Mouse (Mus musculus): Measurements from ENCODE around the gene Kctd13. TPM values are rescaled to one million over a fixed set of nuclear protein-coding genes. Genes with fewer than 3 reads are reported as not detected.
A peak's percentile ranks its signal among the peaks of the same experiment; 100 is the strongest.
"Not testable (repeated sequence)": the region's sequence is repeated elsewhere in the genome, so short reads cannot be mapped to it uniquely, and the experiment has no call there.

Gene Kctd13
- 20.8 and 26.1 TPM in 2 replicates for polyA plus RNA-seq (2016; fragmentation: Nextera tagmentation; extraction: Ambion mirVana)

- peak within 1 kb of the TSS; percentile 94 for H3K4me3 ChIP-seq
- H3K9me3 ChIP-seq (replicated peaks): no peaks in the 10 kb centered on the region
- WGBS: 5% methylated on average over 56 of the region's 56 CpGs
- H3K27ac ChIP-seq (replicated peaks): peak within 1 kb of the TSS; percentile 88
- H3K36me3 ChIP-seq: peaks cover 32% of the 10 kb centered on the region
- H3K4me1 ChIP-seq: peaks cover 33% of the 10 kb centered on the region
- H3K27me3 ChIP-seq (ENCODE audit: low read depth, poor library complexity, severe bottlenecking): no peaks in the 10 kb centered on the region
- peak; percentile 91 for DNase-seq (ENCODE audit: low spot score)
Measured at GRCm38 (mm10) chr7:126928384-126929037, at the start of gene Kctd13. Gene Kctd13, plus strand, starts transcription at chr7:126928879.

GRCm38 (mm10) chr7:126881040-126881439 lies 47.6 kb upstream of the Kctd13 start:
- no peak for DNase-seq (ENCODE audit: low spot score)
- 87% methylated on average over 6 of the region's 6 CpGs for WGBS
- Histone ChIP-seq H3K27me3 (ENCODE audit: low read depth, poor library complexity, severe bottlenecking) (no peaks in the 10 kb centered on the region), H3K9me3 (replicated peaks) (no peaks in the 10 kb centered on the region), H3K4me1 (peaks cover 49% of the 10 kb centered on the region), H3K27ac (replicated peaks) (no peak overlapping the region; the same call in 1 of the 2 replicates), H3K36me3 (peaks cover 59% of the 10 kb centered on the region), H3K4me3 (peak overlapping the region; percentile 89; the same call in 1 of the 2 replicates)

- Histone ChIP-seq H3K27me3 (ENCODE audit: low read depth, poor library complexity, severe bottlenecking) (no peaks in the 10 kb centered on the region), H3K36me3 (peaks cover 35% of the 10 kb centered on the region), H3K4me3 (peak overlapping the region; percentile 89), H3K9me3 (replicated peaks) (no peaks in the 10 kb centered on the region), H3K4me1 (peaks cover 49% of the 10 kb centered on the region), H3K27ac (replicated peaks) (peak overlapping the region; percentile 91)
- under 1% methylated on average over 15 of the region's 15 CpGs for WGBS
- DNase-seq (ENCODE audit: low spot score): peak; percentile 40
Measured at GRCm38 (mm10) chr7:126883731-126884181, 44.9 kb upstream of the Kctd13 start.

GRCm38 (mm10) chr7:126884286-126885164 lies 44.2 kb upstream of the Kctd13 start, which contains the start of gene Taok2:
Gene Taok2, minus strand, starts transcription at chr7:126884703.
- no peaks in the 10 kb centered on the region for H3K9me3 ChIP-seq (replicated peaks)
- peaks cover 29% of the 10 kb centered on the region for H3K36me3 ChIP-seq
- under 1% methylated on average over 56 of the region's 56 CpGs for WGBS
- peak; percentile 99 for DNase-seq (ENCODE audit: low spot score)
- peaks cover 49% of the 10 kb centered on the region for H3K4me1 ChIP-seq
- peak within 1 kb of the TSS; percentile 89 for H3K4me3 ChIP-seq
- peak within 1 kb of the TSS; percentile 91 for H3K27ac ChIP-seq (replicated peaks)
- H3K27me3 ChIP-seq (ENCODE audit: low read depth, poor library complexity, severe bottlenecking): no peaks in the 10 kb centered on the region

- no peak for DNase-seq (ENCODE audit: low spot score)
- Histone ChIP-seq H3K36me3 (peaks cover 33% of the 10 kb centered on the region), H3K4me3 (no peak overlapping the region), H3K27me3 (ENCODE audit: low read depth, poor library complexity, severe bottlenecking) (no peaks in the 10 kb centered on the region), H3K27ac (replicated peaks) (no peak overlapping the region), H3K4me1 (peaks cover 27% of the 10 kb centered on the region), H3K9me3 (replicated peaks) (no peaks in the 10 kb centered on the region)
- 92% methylated on average over 5 of the region's 5 CpGs for WGBS
Measured at GRCm38 (mm10) chr7:126887281-126887680, 41.4 kb upstream of the Kctd13 start.

- H3K27me3 ChIP-seq (ENCODE audit: low read depth, poor library complexity, severe bottlenecking): no peaks in the 10 kb centered on the region
- peaks cover 11% of the 10 kb centered on the region for H3K4me1 ChIP-seq
- DNase-seq (ENCODE audit: low spot score): no peak
- H3K27ac ChIP-seq (replicated peaks): no peak overlapping the region
- H3K36me3 ChIP-seq: peaks cover 42% of the 10 kb centered on the region
- 51% methylated on average over 7 of the region's 7 CpGs for WGBS
- no peaks in the 10 kb centered on the region for H3K9me3 ChIP-seq (replicated peaks)
- no peak overlapping the region for H3K4me3 ChIP-seq
Measured at GRCm38 (mm10) chr7:126888852-126889251, 39.8 kb upstream of the Kctd13 start.

- Histone ChIP-seq H3K27me3 (ENCODE audit: low read depth, poor library complexity, severe bottlenecking) (no peaks in the 10 kb centered on the region), H3K4me1 (peaks cover 22% of the 10 kb centered on the region), H3K36me3 (peaks cover 33% of the 10 kb centered on the region), H3K9me3 (replicated peaks) (no peaks in the 10 kb centered on the region), H3K27ac (replicated peaks) (no peak overlapping the region), H3K4me3 (no peak overlapping the region)
- WGBS: 90% methylated on average over 5 of the region's 5 CpGs
- no peak for DNase-seq (ENCODE audit: low spot score)
Measured at GRCm38 (mm10) chr7:126896912-126897311, 31.8 kb upstream of the Kctd13 start.

- H3K4me1 ChIP-seq: peaks cover 22% of the 10 kb centered on the region
- peak overlapping the region; percentile 90 for H3K27ac ChIP-seq (replicated peaks)
- no peaks in the 10 kb centered on the region for H3K9me3 ChIP-seq (replicated peaks)
- no peak for DNase-seq (ENCODE audit: low spot score)
- H3K36me3 ChIP-seq: peaks cover 29% of the 10 kb centered on the region
- H3K27me3 ChIP-seq (ENCODE audit: low read depth, poor library complexity, severe bottlenecking): no peaks in the 10 kb centered on the region
- 28% methylated on average over 16 of the region's 16 CpGs for WGBS
- peak overlapping the region; percentile 78 for H3K4me3 ChIP-seq
Measured at GRCm38 (mm10) chr7:126897390-126898101, 31.1 kb upstream of the Kctd13 start.

- Histone ChIP-seq H3K27ac (replicated peaks) (peak overlapping the region; percentile 90), H3K4me3 (peak overlapping the region; percentile 78), H3K4me1 (peaks cover 22% of the 10 kb centered on the region), H3K9me3 (replicated peaks) (no peaks in the 10 kb centered on the region), H3K27me3 (ENCODE audit: low read depth, poor library complexity, severe bottlenecking) (no peaks in the 10 kb centered on the region), H3K36me3 (peaks cover 25% of the 10 kb centered on the region)
- DNase-seq (ENCODE audit: low spot score): peak; percentile 97
- WGBS: 11% methylated on average over 37 of the region's 37 CpGs
Measured at GRCm38 (mm10) chr7:126898102-126898990, 30.3 kb upstream of the Kctd13 start.

- H3K27ac ChIP-seq (replicated peaks); H3K4me3 ChIP-seq; H3K27me3 ChIP-seq (ENCODE audit: low read depth, poor library complexity, severe bottlenecking); H3K9me3 ChIP-seq (replicated peaks); DNase-seq (ENCODE audit: low spot score): not testable (repeated sequence)
- Histone ChIP-seq H3K4me1 (peaks cover 22% of the 10 kb centered on the region), H3K36me3 (peaks cover 19% of the 10 kb centered on the region)
- WGBS: 94% methylated on average over 8 of the region's 9 CpGs
Measured at GRCm38 (mm10) chr7:126899781-126900180, 28.9 kb upstream of the Kctd13 start.

GRCm38 (mm10) chr7:126905590-126905989 lies 23.1 kb upstream of the Kctd13 start:
- 81% methylated on average over 3 of the region's 3 CpGs for WGBS
- DNase-seq (ENCODE audit: low spot score): no peak

More at GRCm38 (mm10) chr7:126905590-126905989, 23.1 kb upstream of the Kctd13 start:
- H3K9me3 ChIP-seq (replicated peaks): no peaks in the 10 kb centered on the region
- H3K36me3 ChIP-seq: peaks cover 15% of the 10 kb centered on the region; the same call in 1 of the 2 replicates
- H3K4me1 ChIP-seq: no peaks in the 10 kb centered on the region
- no peak overlapping the region for H3K27ac ChIP-seq (replicated peaks)
- no peak overlapping the region for H3K4me3 ChIP-seq
- H3K27me3 ChIP-seq (ENCODE audit: low read depth, poor library complexity, severe bottlenecking): no peaks in the 10 kb centered on the region
